Mouse (Mus musculus) kidney, embryonic 14.5 days (tissue): ENCODE results near the gene Maff. TPM values are rescaled to one million over a fixed set of nuclear protein-coding genes. Genes with fewer than 3 reads are reported as not detected.

Experiments used
- ATAC-seq: fragments of 200-750 bp; cut with Nextera tagmentation; 2 replicates; pipeline ENCODE4 v1.8.0; 2017; ENCODE audit warnings: moderate number of reproducible peaks, mild to moderate bottlenecking, moderate TSS enrichment, moderate library complexity; ENCODE audit not compliant: low FRiP score, low TSS enrichment
- H3K27ac ChIP-seq: fragments of 300-500 bp; sonication (generic); 2 replicates; pipeline ENCODE4 v1.5.1; 2014; ENCODE audit warnings: low read depth, mild to moderate bottlenecking, low read length, moderate library complexity, mixed read lengths
- H3K27me3 ChIP-seq: fragments of 300-500 bp; sonication (generic); 2 replicates; pipeline ENCODE4 v1.6.1; 2014; ENCODE audit warnings: mild to moderate bottlenecking, low read length; ENCODE audit not compliant: control insufficient read depth, insufficient read depth
- H3K36me3 ChIP-seq: fragments of 300-500 bp; sonication (generic); 2 replicates; pipeline ENCODE4 v1.6.1; 2014; ENCODE audit warnings: low read length, mixed read lengths; ENCODE audit not compliant: control insufficient read depth, insufficient read depth
- H3K4me1 ChIP-seq: fragments of 300-500 bp; sonication (generic); 2 replicates; pipeline ENCODE4 v1.6.1; 2014; ENCODE audit warnings: low read length, mixed read lengths; ENCODE audit not compliant: control insufficient read depth, insufficient read depth
- H3K4me2 ChIP-seq: fragments of 300-500 bp; sonication (generic); replicated peaks from 2 replicates; pipeline ENCODE4 v1.6.1; 2014; ENCODE audit warnings: low read depth, mild to moderate bottlenecking, low read length
- H3K4me3 ChIP-seq: fragments of 300-500 bp; sonication (generic); 2 replicates; pipeline ENCODE4 v1.5.1; 2014; ENCODE audit warnings: mild to moderate bottlenecking, low read length
- H3K9ac ChIP-seq: fragments of 300-500 bp; sonication (generic); 2 replicates; pipeline ENCODE4 v1.6.1; 2014; ENCODE audit warnings: low read depth, mild to moderate bottlenecking, low read length, moderate library complexity
- H3K9me3 ChIP-seq: fragments of 300-500 bp; sonication (generic); 2 replicates; pipeline ENCODE4 v1.6.1; 2016; ENCODE audit warnings: low read length; ENCODE audit not compliant: control insufficient read depth
- WGBS: fragments of 180-500 bp; shearing (Covaris S2); extraction: QIAGEN DNeasy Blood & Tissue Kit; methylation state at CpG from one replicate; pipeline ENCODE4 v1.1.7; 2014; 5-methylcytosine and 5-hydroxymethylcytosine counted together
- microRNA counts: library from miRNA; unstranded; fragments of <30 nt; microRNA quantifications from one replicate; lab custom pipeline; 2017
- microRNA-seq: library from miRNA; unstranded; fragments of <30 nt; microRNA quantifications from one replicate; pipeline ENCODE4, GENCODE M21; 2016
- polyA plus RNA-seq: library from polyadenylated mRNA; unstranded; fragments of >200 nt; fragmentation: Nextera tagmentation; extraction: Ambion mirVana; gene quantifications from 2 replicates; pipeline ENCODE4 v1.2.1, GENCODE M21; 2014

Maff gene
- polyA plus RNA-seq, 1 experiment from 2014 or later: 3.6 TPM

- Histone ChIP-seq H3K27me3 (no peaks in the 10 kb centered on the region), H3K9me3 (no peaks in the 10 kb centered on the region), H3K4me1 (peaks cover 42% of the 10 kb centered on the region), H3K4me2 (no peak overlapping the region), H3K27ac (peak overlapping the region; percentile 30; the same call in 1 of the 2 replicates), H3K4me3 (peak overlapping the region; percentile 6; the same call in 1 of the 2 replicates), H3K36me3 (peaks cover 7% of the 10 kb centered on the region; the same call in 1 of the 2 replicates), H3K9ac (peak overlapping the region; percentile 20; the same call in 1 of the 2 replicates)
- 49% methylated on average over 7 of the region's 7 CpGs for WGBS
- no peak for ATAC-seq
These were observed 54.5 kb downstream of the Maff start for GRCm38 (mm10) chr15:79400975-79401365.

GRCm38 (mm10) chr15:79402176-79402575 is 55.8 kb downstream of the Maff start:
- peak overlapping the region; percentile 55 for H3K4me2 ChIP-seq
- H3K36me3 ChIP-seq: peaks cover 3% of the 10 kb centered on the region; the same call in 1 of the 2 replicates
- peaks cover 39% of the 10 kb centered on the region for H3K4me1 ChIP-seq
- H3K9ac ChIP-seq: peak overlapping the region; percentile 90; the same call in 1 of the 2 replicates
- no peak overlapping the region for H3K27ac ChIP-seq
- H3K4me3 ChIP-seq: peak overlapping the region; percentile 92
- no peak for ATAC-seq
- H3K27me3 ChIP-seq: no peaks in the 10 kb centered on the region
- no peaks in the 10 kb centered on the region for H3K9me3 ChIP-seq
- 16% methylated on average over 5 of the region's 5 CpGs for WGBS

GRCm38 (mm10) chr15:79402836-79403762 is 56.7 kb downstream of the Maff start, which contains the start of gene Tmem184b:
Gene Tmem184b, minus strand, starts transcription at chr15:79403569.
- Histone ChIP-seq H3K9ac (peak within 1 kb of the TSS; percentile 90), H3K4me2 (peak within 1 kb of the TSS; percentile 55), H3K4me3 (peak within 1 kb of the TSS; percentile 92), H3K27ac (peak within 1 kb of the TSS; percentile 71), H3K4me1 (peaks cover 37% of the 10 kb centered on the region), H3K27me3 (no peaks in the 10 kb centered on the region), H3K36me3 (no peaks in the 10 kb centered on the region), H3K9me3 (no peaks in the 10 kb centered on the region)
- WGBS: under 1% methylated on average over 89 of the region's 90 CpGs
- peak; percentile 83 for ATAC-seq

GRCm38 (mm10) chr15:79403763-79404210 is 57.4 kb downstream of the Maff start:
- Histone ChIP-seq H3K27me3 (no peaks in the 10 kb centered on the region), H3K4me2 (peak overlapping the region; percentile 55), H3K36me3 (no peaks in the 10 kb centered on the region), H3K9ac (peak overlapping the region; percentile 90), H3K27ac (no peak overlapping the region), H3K4me3 (peak overlapping the region; percentile 92), H3K4me1 (peaks cover 32% of the 10 kb centered on the region), H3K9me3 (no peaks in the 10 kb centered on the region)
- ATAC-seq: no peak
- 21% methylated on average over 9 of the region's 9 CpGs for WGBS

GRCm38 (mm10) chr15:79404277-79404676 is 57.9 kb downstream of the Maff start:
- H3K4me2 ChIP-seq: no peak overlapping the region

GRCm38 (mm10) chr15:79406564-79406963 is 60.1 kb downstream of the Maff start:
- H3K4me3 ChIP-seq: no peak overlapping the region
- no peaks in the 10 kb centered on the region for H3K9me3 ChIP-seq
- H3K27ac ChIP-seq: no peak overlapping the region
- peaks cover 9% of the 10 kb centered on the region for H3K4me1 ChIP-seq
- WGBS: 86% methylated on average over 4 of the region's 4 CpGs
- no peak overlapping the region for H3K9ac ChIP-seq
- ATAC-seq: no peak
- no peak overlapping the region for H3K4me2 ChIP-seq
- H3K36me3 ChIP-seq: no peaks in the 10 kb centered on the region
- no peaks in the 10 kb centered on the region for H3K27me3 ChIP-seq

More at GRCm38 (mm10) chr15:79404277-79404676, 57.9 kb downstream of the Maff start:
- Histone ChIP-seq H3K9me3 (no peaks in the 10 kb centered on the region), H3K4me3 (no peak overlapping the region), H3K9ac (no peak overlapping the region), H3K27me3 (no peaks in the 10 kb centered on the region), H3K4me1 (peaks cover 31% of the 10 kb centered on the region), H3K27ac (no peak overlapping the region), H3K36me3 (no peaks in the 10 kb centered on the region)
- WGBS: 82% methylated on average over 1 of the region's 1 CpGs
- ATAC-seq: no peak

MicroRNAs within 50 kb of the gene (microRNA counts, 519-probe panel; counts per million panel counts)
- not detected for microRNA mmu-miR-1943 (lab: Ali Mortazavi, UCI)

Small RNA genes lying within 50 kb of the gene (microRNA-seq; reads per million reads assigned to microRNA genes)
- 2.3 reads per million, percentile 6 among the genes with 10 or more reads in this experiment for gene Mir1943

Other genes with a start within 250 kb of the Maff start
- 6.5 and 7.2 TPM in 2 replicates for gene Micall1, start 237.7 kb upstream of the Maff start, polyA plus RNA-seq
- 352 and 434 TPM in 2 replicates for gene Polr2f, start 205.6 kb upstream of the Maff start, polyA plus RNA-seq
- 7.1 and 8.8 TPM in 2 replicates for gene 1700088E04Rik, start 205.4 kb upstream of the Maff start, polyA plus RNA-seq
- gene Sox10, start 181.4 kb upstream of the Maff start, polyA plus RNA-seq: 0.21 and 0.22 TPM in 2 replicates
- 25.8 and 31.4 TPM in 2 replicates for gene Pick1, start 117.4 kb upstream of the Maff start, polyA plus RNA-seq
- gene Gm49486, start 117.2 kb upstream of the Maff start, polyA plus RNA-seq: 0.21 and 0.61 TPM in 2 replicates
- gene Slc16a8, start 91.9 kb upstream of the Maff start, polyA plus RNA-seq: 0.39 and 0.50 TPM in 2 replicates
- gene Baiap2l2, start 61.1 kb upstream of the Maff start, polyA plus RNA-seq: 6.1 and 10.3 TPM in 2 replicates
- gene Pla2g6, start 18.2 kb upstream of the Maff start, polyA plus RNA-seq: 10.9 and 17.0 TPM in 2 replicates
- 45.8 and 63.1 TPM in 2 replicates for gene Tmem184b, start 56.9 kb downstream of the Maff start, polyA plus RNA-seq
- 88.8 and 107 TPM in 2 replicates for gene Csnk1e, start 108.9 kb downstream of the Maff start, polyA plus RNA-seq
- 0.23 TPM in 1 of 2 replicates, not detected in the other for gene Kcnj4, start 158.6 kb downstream of the Maff start, polyA plus RNA-seq
- gene Kdelr3, start 169.8 kb downstream of the Maff start, polyA plus RNA-seq: 38.2 and 40.1 TPM in 2 replicates
- gene Ddx17, start 200.1 kb downstream of the Maff start, polyA plus RNA-seq: 84.7 and 93.8 TPM in 2 replicates